In genomic region chr11:119945343-119945742, GRCm38 (mm10) we compare ENCODE assay signal across 8 mouse cellular contexts. TPM values are rescaled to one million over a fixed set of nuclear protein-coding genes. Genes with fewer than 3 reads are reported as not detected.
A peak's percentile ranks its signal among the peaks of the same experiment; 100 is the strongest.
DNase-seq lines count a peak whose midpoint lies in the region; ATAC-seq lines count a peak whose summit lies in the region.

No protein-coding gene starts in this region.

- peak overlapping the region; percentile 83; the same call in 1 of the 2 replicates for H3K4me2 ChIP-seq in hindbrain, embryonic 15.5 days
- H3K4me2 ChIP-seq in hindbrain, embryonic 12.5 days (replicated peaks) = no peak overlapping the region

- H3K4me1 ChIP-seq in hindbrain, embryonic 15.5 days (replicated peaks) = peaks cover 39% of the 10 kb centered on the region
- H3K4me1 ChIP-seq in hindbrain, embryonic 12.5 days = peaks cover 38% of the 10 kb centered on the region

- H3K9ac ChIP-seq in hindbrain, embryonic 15.5 days = no peak overlapping the region
- H3K9ac ChIP-seq in hindbrain, embryonic 12.5 days = no peak overlapping the region

- DNase-seq in adrenal gland, postnatal 36 days = peak; percentile 38 to 63
- peak; percentile 57 for DNase-seq in heart, postnatal 4 days
- DNase-seq in lung, postnatal 14 days = peak; percentile 71
- DNase-seq in urinary bladder, adult 18-20 months (ENCODE audit: low spot score in 2 of 2) = no peak
- DNase-seq in spleen, adult 18-20 months = no peak
- no peak for DNase-seq in spleen, postnatal 4 days (ENCODE audit: low spot score in 2 of 2)

- ATAC-seq in hindbrain, embryonic 15.5 days (ENCODE audit: low FRiP score, low read depth) = no peak
- no peak for ATAC-seq in hindbrain, embryonic 12.5 days (ENCODE audit: low FRiP score)

- WGBS in hindbrain, embryonic 15.5 days = 82% methylated on average over 7 of the region's 7 CpGs
- WGBS in hindbrain, embryonic 12.5 days = 90% methylated on average over 7 of the region's 7 CpGs

- H3K4me3 ChIP-seq in hindbrain, embryonic 15.5 days = no peak overlapping the region
- no peak overlapping the region for H3K4me3 ChIP-seq in hindbrain, embryonic 12.5 days

- H3K9me3 ChIP-seq in hindbrain, embryonic 15.5 days = no peaks in the 10 kb centered on the region
- no peaks in the 10 kb centered on the region for H3K9me3 ChIP-seq in hindbrain, embryonic 12.5 days (replicated peaks)

- H3K36me3 ChIP-seq in hindbrain, embryonic 15.5 days = no peaks in the 10 kb centered on the region
- no peaks in the 10 kb centered on the region for H3K36me3 ChIP-seq in hindbrain, embryonic 12.5 days

- H3K27me3 ChIP-seq in hindbrain, embryonic 15.5 days = peaks cover 6% of the 10 kb centered on the region; the same call in 1 of the 2 replicates
- peaks cover 13% of the 10 kb centered on the region for H3K27me3 ChIP-seq in hindbrain, embryonic 12.5 days

- H3K27ac ChIP-seq in hindbrain, embryonic 15.5 days (replicated peaks) = no peak overlapping the region
- no peak overlapping the region for H3K27ac ChIP-seq in hindbrain, embryonic 12.5 days

RNA-seq across cellular contexts. Expression of gene Baiap2, which starts 2.8 kb away (rescaled TPM):
- 16.8 and 20.1 TPM in 2 replicates for polyA plus RNA-seq in hindbrain, embryonic 15.5 days (2015; fragmentation: Nextera tagmentation; extraction: Ambion mirVana)
- polyA plus RNA-seq in hindbrain, embryonic 12.5 days (2016; fragmentation: Nextera tagmentation; extraction: Ambion mirVana) = 10.6 TPM in 2 replicates
- 10 to 100 TPM; 11.3 to 24.0 TPM for total RNA-seq in adrenal gland, postnatal 36 days (2021)
- total RNA-seq in heart, postnatal 4 days (2021) = 1 to 10 TPM; 8.0 to 8.3 TPM

RNA-seq across cellular contexts. Expression of gene Chmp6, which starts 32.1 kb away (rescaled TPM):
- polyA plus RNA-seq in hindbrain, embryonic 15.5 days (2015; fragmentation: Nextera tagmentation; extraction: Ambion mirVana) = 102 and 109 TPM in 2 replicates
- polyA plus RNA-seq in hindbrain, embryonic 12.5 days (2016; fragmentation: Nextera tagmentation; extraction: Ambion mirVana) = 91.7 and 99.3 TPM in 2 replicates
- total RNA-seq in adrenal gland, postnatal 36 days (2021) = 10 to 100 TPM; 31.9 to 37.6 TPM
- total RNA-seq in heart, postnatal 4 days (2021) = 10 to 100 TPM; 42.4 to 43.3 TPM

Comparison
In these comparisons a context has a peak if more than half of its experiments do, and no peak if none do; other contexts are left out.
1. DNase-seq: peak in adrenal gland, postnatal 36 days (2 of 2), heart, postnatal 4 days (single experiment) and lung, postnatal 14 days (single experiment); none in urinary bladder, adult 18-20 months (0 of 2), spleen, adult 18-20 months (0 of 2) and spleen, postnatal 4 days (0 of 2).